Mouse (Mus musculus): Measurements from ENCODE around the gene Fmo5. TPM values are rescaled to one million over a fixed set of nuclear protein-coding genes. Genes with fewer than 3 reads are reported as not detected.

The Fmo5 gene
- polyA plus RNA-seq, 1 experiment from 2014 or later, result 1.3 TPM

DNA sequence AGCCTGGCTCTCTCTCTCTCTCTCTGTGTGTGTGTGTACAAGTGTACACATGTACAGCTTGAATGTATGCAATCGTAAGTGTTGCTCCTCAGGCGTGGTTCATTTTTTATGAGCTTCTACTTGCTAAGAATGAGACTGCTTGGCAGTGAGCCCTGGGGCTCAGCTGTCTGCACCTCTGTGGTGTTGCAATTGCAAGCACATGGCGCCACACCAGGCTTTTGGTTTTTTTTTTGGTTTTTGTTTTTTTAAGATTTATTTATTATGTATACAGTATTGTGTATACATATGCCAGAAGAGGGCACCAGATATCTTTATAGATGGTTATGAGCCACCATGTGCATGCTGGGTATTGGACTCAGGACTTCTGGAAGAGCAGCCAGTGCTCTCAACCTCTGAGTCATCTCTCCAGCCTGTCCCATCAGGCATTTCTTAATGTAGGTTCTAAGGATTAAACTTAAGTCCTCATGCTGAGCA is 5.7 kb downstream of the Fmo5 start:
- no peak overlapping the region for H3K27ac ChIP-seq
- no peak overlapping the region for H3K4me3 ChIP-seq
- no peaks in the 10 kb centered on the region for H3K27me3 ChIP-seq
- ATAC-seq (ENCODE audit: insufficient number of reproducible peaks, insufficient read depth, low FRiP score, low TSS enrichment), result no peak
- no peak overlapping the region for H3K4me2 ChIP-seq (replicated peaks)
- H3K4me1 ChIP-seq, result no peaks in the 10 kb centered on the region
- 74% methylated on average over 3 of the region's 3 CpGs for WGBS
- H3K9me3 ChIP-seq, result no peaks in the 10 kb centered on the region
- no peak overlapping the region for H3K9ac ChIP-seq
- no peaks in the 10 kb centered on the region for H3K36me3 ChIP-seq

- no peak overlapping the region for H3K4me2 ChIP-seq (replicated peaks)
- H3K9me3 ChIP-seq, result no peaks in the 10 kb centered on the region
- 87% methylated on average over 4 of the region's 4 CpGs for WGBS
- H3K9ac ChIP-seq, result no peak overlapping the region
- H3K27ac ChIP-seq, result no peak overlapping the region
- H3K4me1 ChIP-seq, result no peaks in the 10 kb centered on the region
- no peaks in the 10 kb centered on the region for H3K27me3 ChIP-seq
- H3K36me3 ChIP-seq, result no peaks in the 10 kb centered on the region
- no peak overlapping the region for H3K4me3 ChIP-seq
- ATAC-seq (ENCODE audit: insufficient number of reproducible peaks, insufficient read depth, low FRiP score, low TSS enrichment), result no peak
Observed at GRCm38 (mm10) chr3:97641396-97641795, 12.8 kb downstream of the Fmo5 start.

DNA sequence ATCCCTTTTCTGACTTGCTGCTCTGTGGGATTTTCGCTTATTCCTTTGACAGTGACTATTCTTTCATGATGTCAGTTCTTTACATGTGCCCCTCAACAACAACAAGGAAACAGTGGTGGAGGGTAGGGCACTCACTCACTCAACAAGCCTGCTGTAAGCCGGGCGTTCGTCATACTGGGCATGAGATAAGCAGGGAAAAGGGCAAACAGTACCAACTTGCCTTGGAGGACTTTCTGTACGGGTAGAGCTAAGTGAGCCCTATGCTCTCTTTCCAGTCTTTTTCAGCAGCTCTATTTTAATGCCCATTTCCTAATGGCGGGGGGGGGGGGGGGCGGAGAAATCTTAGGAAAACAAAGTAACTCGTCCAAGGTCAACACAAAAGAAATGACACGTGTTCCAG is 13.4 kb downstream of the Fmo5 start:
- H3K36me3 ChIP-seq, result no peaks in the 10 kb centered on the region
- no peak overlapping the region for H3K27ac ChIP-seq
- 79% methylated on average over 9 of the region's 9 CpGs for WGBS
- H3K4me2 ChIP-seq (replicated peaks), result no peak overlapping the region
- no peaks in the 10 kb centered on the region for H3K9me3 ChIP-seq
- ATAC-seq (ENCODE audit: insufficient number of reproducible peaks, insufficient read depth, low FRiP score, low TSS enrichment), result no peak
- H3K4me1 ChIP-seq, result no peaks in the 10 kb centered on the region
- no peaks in the 10 kb centered on the region for H3K27me3 ChIP-seq
- no peak overlapping the region for H3K9ac ChIP-seq
- no peak overlapping the region for H3K4me3 ChIP-seq

GRCm38 (mm10) chr3:97648518-97648917 is 19.9 kb downstream of the Fmo5 start:
- WGBS, result 32% methylated on average over 1 of the region's 1 CpGs

DNA sequence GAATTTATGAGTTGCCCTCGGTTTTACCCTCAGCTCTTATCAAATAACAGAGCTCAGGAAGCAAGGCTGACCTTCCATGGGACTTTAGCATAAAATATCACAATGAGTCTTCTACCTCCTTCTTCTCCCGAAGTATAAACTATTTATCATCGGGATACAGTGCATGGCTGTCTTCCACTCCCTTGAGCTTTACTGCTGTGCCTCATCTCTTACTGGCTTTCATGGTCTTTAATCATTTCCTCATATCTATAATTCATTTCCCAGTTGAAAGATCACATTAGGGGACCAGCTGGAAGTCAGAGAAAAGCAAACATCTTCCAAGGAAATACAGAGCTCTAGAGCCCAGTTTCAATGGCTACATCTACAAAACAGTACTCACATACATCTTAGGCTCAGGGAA is 20.4 kb downstream of the Fmo5 start:
- Histone ChIP-seq H3K4me2 (replicated peaks) (no peak overlapping the region), H3K4me1 (no peaks in the 10 kb centered on the region), H3K9ac (no peak overlapping the region), H3K4me3 (no peak overlapping the region), H3K9me3 (no peaks in the 10 kb centered on the region), H3K27ac (no peak overlapping the region), H3K27me3 (no peaks in the 10 kb centered on the region), H3K36me3 (no peaks in the 10 kb centered on the region)
- ATAC-seq (ENCODE audit: insufficient number of reproducible peaks, insufficient read depth, low FRiP score, low TSS enrichment), result no peak
- 72% methylated on average over 3 of the region's 3 CpGs for WGBS

More at GRCm38 (mm10) chr3:97648518-97648917, 19.9 kb downstream of the Fmo5 start:
- H3K27ac ChIP-seq, result no peak overlapping the region
- H3K36me3 ChIP-seq, result no peaks in the 10 kb centered on the region
- no peak overlapping the region for H3K9ac ChIP-seq
- no peak overlapping the region for H3K4me3 ChIP-seq
- no peaks in the 10 kb centered on the region for H3K4me1 ChIP-seq
- no peaks in the 10 kb centered on the region for H3K9me3 ChIP-seq
- H3K4me2 ChIP-seq (replicated peaks), result no peak overlapping the region
- no peak for ATAC-seq (ENCODE audit: insufficient number of reproducible peaks, insufficient read depth, low FRiP score, low TSS enrichment)
- H3K27me3 ChIP-seq, result no peaks in the 10 kb centered on the region

GRCm38 (mm10) chr3:97649469-97649868 is 20.9 kb downstream of the Fmo5 start:
- H3K9me3 ChIP-seq, result no peaks in the 10 kb centered on the region
- no peaks in the 10 kb centered on the region for H3K27me3 ChIP-seq
- 80% methylated on average over 6 of the region's 6 CpGs for WGBS
- no peak overlapping the region for H3K27ac ChIP-seq
- H3K36me3 ChIP-seq, result no peaks in the 10 kb centered on the region
- no peak overlapping the region for H3K9ac ChIP-seq
- H3K4me1 ChIP-seq, result no peaks in the 10 kb centered on the region
- no peak for ATAC-seq (ENCODE audit: insufficient number of reproducible peaks, insufficient read depth, low FRiP score, low TSS enrichment)
- no peak overlapping the region for H3K4me3 ChIP-seq
- no peak overlapping the region for H3K4me2 ChIP-seq (replicated peaks)

DNA sequence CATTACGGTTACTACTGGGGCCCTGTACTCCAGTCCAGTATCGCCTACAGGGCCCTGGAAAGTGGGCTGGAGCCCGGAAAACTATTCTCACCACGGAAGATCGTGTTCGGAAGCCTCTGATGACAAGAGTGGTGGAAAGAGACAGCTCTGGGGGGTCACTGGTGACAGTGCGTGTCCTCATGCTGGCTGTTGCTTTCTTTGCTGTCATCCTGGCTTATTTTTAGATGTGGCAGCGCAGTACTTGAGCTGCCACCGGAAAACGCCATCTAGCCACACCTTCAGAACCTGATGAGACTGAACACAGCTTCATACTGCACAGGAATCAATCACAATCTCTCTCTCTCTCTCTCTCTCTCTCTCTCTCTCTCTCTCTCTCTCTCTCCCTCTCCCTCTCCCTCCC is 23.0 kb downstream of the Fmo5 start:
- no peaks in the 10 kb centered on the region for H3K9me3 ChIP-seq
- ATAC-seq (ENCODE audit: insufficient number of reproducible peaks, insufficient read depth, low FRiP score, low TSS enrichment), result no peak
- no peak overlapping the region for H3K27ac ChIP-seq
- no peak overlapping the region for H3K9ac ChIP-seq
- no peaks in the 10 kb centered on the region for H3K27me3 ChIP-seq
- H3K4me1 ChIP-seq, result no peaks in the 10 kb centered on the region
- 87% methylated on average over 10 of the region's 10 CpGs for WGBS
- H3K4me3 ChIP-seq, result no peak overlapping the region
- H3K4me2 ChIP-seq (replicated peaks), result no peak overlapping the region
- no peaks in the 10 kb centered on the region for H3K36me3 ChIP-seq

GRCm38 (mm10) chr3:97653781-97654180 is 25.2 kb downstream of the Fmo5 start:
- H3K9me3 ChIP-seq, result no peaks in the 10 kb centered on the region
- no peaks in the 10 kb centered on the region for H3K27me3 ChIP-seq
- 0 out of 2 replicates have a peak, but pooled peaks cover under 1% of the 10 kb centered on the region for H3K4me1 ChIP-seq
- no peak overlapping the region for H3K4me2 ChIP-seq (replicated peaks)
- no peak overlapping the region for H3K4me3 ChIP-seq
- no peaks in the 10 kb centered on the region for H3K36me3 ChIP-seq
- no peak overlapping the region for H3K27ac ChIP-seq
- H3K9ac ChIP-seq, result no peak overlapping the region
- ATAC-seq (ENCODE audit: insufficient number of reproducible peaks, insufficient read depth, low FRiP score, low TSS enrichment), result no peak
- 86% methylated on average over 5 of the region's 5 CpGs for WGBS

DNA sequence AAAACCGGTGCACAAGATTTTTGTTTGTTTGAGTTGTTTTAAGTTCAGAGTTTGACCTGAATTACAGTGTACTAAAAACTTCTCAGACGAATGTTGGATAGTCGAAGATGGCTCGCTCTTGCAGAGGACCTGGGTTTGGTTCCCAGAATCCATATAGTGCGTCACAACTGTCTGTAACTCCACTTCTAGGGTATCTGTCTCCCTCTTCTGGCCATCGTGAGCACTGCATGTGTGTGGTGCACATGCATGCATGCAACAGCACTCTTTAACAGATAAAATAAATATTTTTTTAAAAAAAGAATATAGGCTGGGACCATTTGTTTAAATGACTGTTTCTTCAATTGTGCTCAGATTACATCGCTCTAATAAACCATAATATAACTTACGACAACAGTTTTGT is 26.3 kb downstream of the Fmo5 start:
- Histone ChIP-seq H3K27me3 (no peaks in the 10 kb centered on the region), H3K27ac (no peak overlapping the region), H3K36me3 (no peaks in the 10 kb centered on the region), H3K4me3 (no peak overlapping the region), H3K9me3 (no peaks in the 10 kb centered on the region), H3K9ac (no peak overlapping the region), H3K4me2 (replicated peaks) (no peak overlapping the region), H3K4me1 (peaks cover 7% of the 10 kb centered on the region; the same call in 1 of the 2 replicates)
- WGBS, result 81% methylated on average over 8 of the region's 8 CpGs
- no peak for ATAC-seq (ENCODE audit: insufficient number of reproducible peaks, insufficient read depth, low FRiP score, low TSS enrichment)

DNA sequence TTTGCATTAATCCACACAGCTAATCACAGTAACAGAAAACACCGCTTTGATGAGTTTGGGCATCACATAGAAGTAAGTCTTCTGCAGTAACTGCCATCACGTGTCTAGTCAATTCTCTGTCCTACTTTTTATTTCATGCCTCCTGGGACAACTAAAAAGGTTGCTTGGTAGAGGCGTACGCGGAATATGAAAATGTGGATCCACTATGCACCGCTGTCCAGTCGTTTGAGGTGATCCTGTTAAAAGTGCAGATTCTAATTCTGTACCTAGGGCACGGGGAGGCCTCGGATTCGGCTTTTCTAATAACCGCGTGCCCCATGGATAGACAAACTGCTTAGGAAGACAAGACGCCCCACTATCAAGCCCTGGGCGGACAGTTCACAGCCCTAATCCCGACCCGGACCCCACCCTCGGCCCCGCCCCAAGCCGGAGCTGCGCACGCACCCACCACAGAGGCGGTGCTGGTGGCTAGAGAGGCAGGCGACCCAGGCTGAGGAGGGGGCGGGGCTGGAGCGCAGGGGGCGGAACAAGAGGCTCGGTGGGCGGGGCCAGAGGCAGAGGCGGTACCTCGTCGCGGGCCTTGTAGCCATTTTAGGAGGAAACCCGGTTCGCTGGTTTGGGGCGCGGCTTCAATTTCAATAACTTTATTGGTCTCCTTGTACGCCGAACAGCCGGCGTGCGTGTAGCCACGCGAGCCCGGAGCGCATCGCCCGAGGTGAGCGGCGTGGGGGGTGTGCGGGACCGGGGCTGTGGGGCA is 29.2 kb downstream of the Fmo5 start, which contains the start of gene Prkab2:
Gene Prkab2, plus strand, starts transcription at position 539 of the 757 bp plus-strand sequence.
- Histone ChIP-seq H3K4me2 (replicated peaks) (peak within 1 kb of the TSS; percentile 73), H3K36me3 (0 out of 2 replicates have a peak, but pooled peaks cover 6% of the 10 kb centered on the region), H3K9me3 (no peaks in the 10 kb centered on the region), H3K4me3 (peak within 1 kb of the TSS; percentile 80), H3K27ac (0 out of 2 replicates have a peak within 1 kb of the TSS, but pooled peaks have one; percentile 17), H3K4me1 (peaks cover 7% of the 10 kb centered on the region; the same call in 1 of the 2 replicates), H3K9ac (peak within 1 kb of the TSS; percentile 69), H3K27me3 (no peaks in the 10 kb centered on the region)
- WGBS, result 2% methylated on average over 51 of the region's 51 CpGs
- ATAC-seq (ENCODE audit: insufficient number of reproducible peaks, insufficient read depth, low FRiP score, low TSS enrichment), result peak; percentile 92

DNA sequence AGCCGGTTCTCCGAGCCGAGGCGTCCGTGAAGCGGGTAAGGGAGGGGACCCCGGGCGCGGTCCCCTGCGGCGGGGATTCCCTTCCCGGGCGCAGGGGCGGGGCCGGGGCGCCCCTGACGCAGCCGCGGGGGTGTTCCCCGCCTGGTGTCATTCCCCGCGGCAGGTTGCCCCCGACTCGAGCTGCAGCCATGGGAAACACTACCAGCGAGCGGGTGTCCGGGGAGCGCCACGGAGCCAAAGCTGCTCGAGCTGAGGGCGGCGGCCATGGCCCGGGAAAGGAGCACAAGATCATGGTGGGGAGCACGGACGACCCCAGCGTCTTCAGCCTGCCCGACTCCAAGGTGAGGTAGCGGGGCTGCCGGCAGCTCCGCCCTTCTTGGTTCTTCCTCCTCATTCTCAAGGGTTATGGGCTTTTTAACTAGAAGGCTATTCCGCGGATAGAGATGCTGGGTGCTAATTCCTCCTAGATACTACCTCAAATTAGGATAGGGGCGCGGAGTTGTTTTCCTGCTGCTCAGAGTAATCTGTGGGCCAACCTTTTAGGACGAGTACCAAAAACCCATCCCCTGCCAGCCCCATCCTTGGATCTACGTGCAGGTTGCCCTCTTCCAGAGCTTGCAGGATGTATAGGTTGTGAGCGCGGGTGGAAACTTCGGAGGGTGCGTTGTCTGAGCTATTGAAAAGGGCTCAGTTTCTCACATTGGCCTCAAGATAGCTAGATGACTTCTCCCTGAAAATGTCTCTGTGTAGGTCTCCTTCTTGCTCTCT is 30.0 kb downstream of the Fmo5 start:
- Histone ChIP-seq H3K4me3 (peak overlapping the region; percentile 80), H3K27ac (no peak overlapping the region), H3K4me1 (peaks cover 7% of the 10 kb centered on the region; the same call in 1 of the 2 replicates), H3K27me3 (no peaks in the 10 kb centered on the region), H3K9me3 (no peaks in the 10 kb centered on the region), H3K4me2 (replicated peaks) (peak overlapping the region; percentile 73), H3K9ac (peak overlapping the region; percentile 69), H3K36me3 (peaks cover 11% of the 10 kb centered on the region)
- under 1% methylated on average over 49 of the region's 50 CpGs for WGBS
- ATAC-seq (ENCODE audit: insufficient number of reproducible peaks, insufficient read depth, low FRiP score, low TSS enrichment), result peak; percentile 68; the same call in 1 of the 2 replicates
